Mouse (Mus musculus) testis, adult 2 months (tissue): ENCODE data around the gene Ssmem1. TPM values are rescaled to one million over a fixed set of nuclear protein-coding genes. Genes with fewer than 3 reads are reported as not detected.

Experiments used
- H3K27ac ChIP-seq: fragments of 200-500 bp; 2 replicates; pipeline ENCODE4 v1.5.1; 2012; ENCODE audit warnings: low read depth, low read length; ENCODE audit not compliant: control insufficient read depth, insufficient read depth
- H3K27me3 ChIP-seq: fragments of 200-500 bp; 2 replicates; pipeline ENCODE4 v1.6.1; 2012; ENCODE audit warnings: mild to moderate bottlenecking, low read length, moderate library complexity; ENCODE audit not compliant: control insufficient read depth, insufficient read depth
- H3K36me3 ChIP-seq: fragments of 200-500 bp; 2 replicates; pipeline ENCODE4 v1.6.1; 2012; ENCODE audit warnings: mild to moderate bottlenecking, low read length; ENCODE audit not compliant: control insufficient read depth, insufficient read depth
- H3K4me1 ChIP-seq: fragments of 200-500 bp; 2 replicates; pipeline ENCODE4 v1.6.1; 2012; ENCODE audit warnings: low read length; ENCODE audit not compliant: control insufficient read depth, insufficient read depth
- H3K4me3 ChIP-seq: fragments of 200-500 bp; 2 replicates; pipeline ENCODE4 v1.5.1; 2012; ENCODE audit warnings: low read depth, mild to moderate bottlenecking, low read length, moderate library complexity, mixed read lengths; ENCODE audit not compliant: control insufficient read depth
- CTCF ChIP-seq: fragments of 200-500 bp; IDR thresholded peaks from 2 replicates; pipeline ENCODE4 v1.5.1; 2012; ENCODE audit warnings: low read depth, mild to moderate bottlenecking, inconsistent platforms, low read length, moderate library complexity; ENCODE audit not compliant: control insufficient read depth, insufficient read depth, insufficient replicate concordance
- POLR2A ChIP-seq: fragments of 200-500 bp; IDR thresholded peaks from 2 replicates; pipeline ENCODE4 v1.6.1; 2012; ENCODE audit warnings: low read depth, mild to moderate bottlenecking, inconsistent platforms, low read length, moderate library complexity; ENCODE audit not compliant: control insufficient read depth
- polyA plus RNA-seq: library from polyadenylated mRNA; depleted of rRNA; stranded (reverse); fragments of >200 nt; gene quantifications from 2 replicates; pipeline ENCODE4 v1.2.3, GENCODE M21; 2012

Gene Ssmem1
- polyA plus RNA-seq, 1 experiment = 119 TPM

- Histone ChIP-seq H3K36me3 (no peaks in the 10 kb centered on the region), H3K4me1 (peaks cover 10% of the 10 kb centered on the region), H3K27me3 (no peaks in the 10 kb centered on the region; the same call in 1 of the 2 replicates), H3K27ac (no peak overlapping the region), H3K4me3 (no peak overlapping the region)
- TF ChIP-seq CTCF (no peak), POLR2A (no peak)
Measured at GRCm38 (mm10) chr6:30550496-30551192, 41.0 kb downstream of the Ssmem1 start.

GRCm38 (mm10) chr6:30551193-30551515 lies 41.5 kb downstream of the Ssmem1 start:
- Histone ChIP-seq H3K36me3 (no peaks in the 10 kb centered on the region), H3K27ac (no peak overlapping the region), H3K4me3 (no peak overlapping the region), H3K27me3 (no peaks in the 10 kb centered on the region; the same call in 1 of the 2 replicates), H3K4me1 (peaks cover 10% of the 10 kb centered on the region)
- TF ChIP-seq CTCF (no peak), POLR2A (no peak)

- Histone ChIP-seq H3K27ac (no peak overlapping the region), H3K4me3 (0 out of 2 replicates have a peak overlapping the region, but pooled peaks have one; percentile 13), H3K36me3 (no peaks in the 10 kb centered on the region), H3K4me1 (peaks cover 8% of the 10 kb centered on the region), H3K27me3 (no peaks in the 10 kb centered on the region)
- TF ChIP-seq CTCF = no peak
- no peak for TF ChIP-seq POLR2A
Measured at GRCm38 (mm10) chr6:30551644-30552580, 42.3 kb downstream of the Ssmem1 start.

GRCm38 (mm10) chr6:30552628-30553027 lies 43.0 kb downstream of the Ssmem1 start:
- H3K27me3 ChIP-seq = no peaks in the 10 kb centered on the region
- H3K4me3 ChIP-seq = no peak overlapping the region
- H3K36me3 ChIP-seq = no peaks in the 10 kb centered on the region
- H3K27ac ChIP-seq = no peak overlapping the region
- no peak for TF ChIP-seq CTCF
- TF ChIP-seq POLR2A = no peak
- peaks cover 4% of the 10 kb centered on the region for H3K4me1 ChIP-seq

GRCm38 (mm10) chr6:30553381-30554010 lies 43.8 kb downstream of the Ssmem1 start:
- no peaks in the 10 kb centered on the region for H3K27me3 ChIP-seq
- H3K36me3 ChIP-seq = no peaks in the 10 kb centered on the region
- TF ChIP-seq POLR2A (no peak), CTCF (no peak)
- H3K4me1 ChIP-seq = peaks cover 4% of the 10 kb centered on the region
- H3K27ac ChIP-seq = no peak overlapping the region
- H3K4me3 ChIP-seq = no peak overlapping the region

- H3K4me1 ChIP-seq = peaks cover 4% of the 10 kb centered on the region
- no peak overlapping the region for H3K4me3 ChIP-seq
- no peaks in the 10 kb centered on the region for H3K36me3 ChIP-seq
- no peaks in the 10 kb centered on the region for H3K27me3 ChIP-seq
- H3K27ac ChIP-seq = no peak overlapping the region
- TF ChIP-seq POLR2A (no peak), CTCF (no peak)
Measured at GRCm38 (mm10) chr6:30554092-30554491, 44.4 kb downstream of the Ssmem1 start.

GRCm38 (mm10) chr6:30554621-30555170 lies 45.0 kb downstream of the Ssmem1 start:
- Histone ChIP-seq H3K4me1 (peaks cover 4% of the 10 kb centered on the region), H3K36me3 (no peaks in the 10 kb centered on the region)

More at GRCm38 (mm10) chr6:30554621-30555170, 45.0 kb downstream of the Ssmem1 start:
- Histone ChIP-seq H3K27me3 (no peaks in the 10 kb centered on the region), H3K4me3 (no peak overlapping the region), H3K27ac (no peak overlapping the region)
- TF ChIP-seq CTCF = no peak
- no peak for TF ChIP-seq POLR2A
